Comparison of ENCODE assay signal across 13 mouse cellular contexts in the genomic region with DNA sequence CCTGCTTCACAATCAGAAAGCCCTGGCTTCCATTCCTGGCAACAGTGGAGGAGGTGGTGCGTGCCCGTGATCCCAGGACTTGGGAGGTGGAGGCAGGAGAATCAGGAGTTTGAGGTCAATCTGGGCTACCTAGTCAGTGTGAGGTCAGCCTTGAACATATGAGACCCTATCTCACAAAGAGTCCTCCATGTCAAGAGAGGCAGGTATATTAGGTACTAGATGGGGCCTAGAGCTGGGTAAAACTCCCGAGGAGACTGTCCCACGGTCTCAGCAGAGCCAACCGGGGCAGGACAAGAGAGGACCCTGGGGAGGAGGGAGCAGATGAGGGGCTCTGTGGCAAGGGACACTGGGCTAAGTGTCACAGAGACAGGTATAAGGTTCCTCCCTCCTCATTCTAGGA. TPM values are rescaled to one million over a fixed set of nuclear protein-coding genes. Genes with fewer than 3 reads are reported as not detected.
DNase-seq lines count a peak whose midpoint lies in the region; ATAC-seq and TF ChIP-seq lines count a peak whose summit lies in the region.
"Had no signal": no experiment of that assay in that cellular context is flagged by ENCODE, and none has a peak within 500 bp of the region (broad histone marks: within the 10 kb centered on the region; RNA-seq: fewer than 3 reads in every experiment).

No protein-coding gene starts in this region.

- no peak for TF ChIP-seq CTCF in lung, embryonic 14.5 days (IDR thresholded peaks at IDR 0.05; ENCODE audit: low read depth)

- H3K4me1 ChIP-seq in heart, embryonic 15.5 days (replicated peaks), result peaks cover 50% of the 10 kb centered on the region
- H3K4me1 ChIP-seq in lung, embryonic 14.5 days (ENCODE audit: insufficient read depth), result peaks cover 18% of the 10 kb centered on the region
- H3K4me1 ChIP-seq in embryonic facial prominence, embryonic 10.5 days, result peaks cover 46% of the 10 kb centered on the region
- H3K4me1 ChIP-seq in liver, embryonic 16.5 days (ENCODE audit: control insufficient read depth, low read depth, low read length), result peaks cover 17% of the 10 kb centered on the region

- WGBS in heart, embryonic 15.5 days, result 83% methylated on average over 5 of the region's 5 CpGs
- WGBS in lung, embryonic 14.5 days, result 81% methylated on average over 5 of the region's 5 CpGs
- WGBS in embryonic facial prominence, embryonic 10.5 days, result 85% methylated on average over 5 of the region's 5 CpGs
- 63% methylated on average over 5 of the region's 5 CpGs for WGBS in liver, embryonic 16.5 days (ENCODE audit: insufficient replicate concordance)

- no peak for DNase-seq in heart, adult 9 months (ENCODE audit: low spot score in 2 of 2)
- DNase-seq in lung, embryonic 14.5 days, result no peak
- DNase-seq in lung, postnatal 4 days, result no peak
- no peak for DNase-seq in embryonic facial prominence, embryonic 10.5 days (ENCODE audit: low spot score)
- no peak for DNase-seq in right cerebral cortex, postnatal 4 days
- DNase-seq: cerebellum, postnatal 14 days; kidney, postnatal 4 days; left cerebral cortex, postnatal 4 days; right cerebral cortex, postnatal 14 days had no signal

- H3K27ac ChIP-seq in heart, embryonic 15.5 days, result peak overlapping the region; percentile 85
- H3K27ac ChIP-seq in lung, embryonic 14.5 days (ENCODE audit: low read depth), result peak overlapping the region; percentile 83; the same call in 1 of the 2 replicates
- H3K27ac ChIP-seq in embryonic facial prominence, embryonic 10.5 days (replicated peaks), result peak overlapping the region; percentile 90
- H3K27ac ChIP-seq in liver, embryonic 16.5 days (ENCODE audit: low read length), result no peak overlapping the region

- no peak for ATAC-seq in heart, embryonic 15.5 days (replicated peaks; ENCODE audit: insufficient number of reproducible peaks, insufficient read depth, low FRiP score, low read depth)
- no peak for ATAC-seq in lung, embryonic 14.5 days (ENCODE audit: insufficient read depth)
- ATAC-seq in liver, embryonic 16.5 days (ENCODE audit: low read depth), result no peak
- ATAC-seq in megakaryocyte-erythroid progenitor cell, adult 5-6 weeks (replicated peaks; ENCODE audit: low FRiP score, low TSS enrichment, poor library complexity, severe bottlenecking), result no peak
- ATAC-seq: forebrain, embryonic 13.5 days had no signal

- H3K4me2 ChIP-seq in heart, embryonic 15.5 days, result peak overlapping the region; percentile 79
- H3K4me2 ChIP-seq in lung, embryonic 14.5 days, result no peak overlapping the region; the same call in 1 of the 2 replicates
- H3K4me2 ChIP-seq in liver, embryonic 16.5 days (ENCODE audit: low read depth, low read length), result peak overlapping the region; percentile 6; the same call in 1 of the 2 replicates

- H3K9me3 ChIP-seq in heart, embryonic 15.5 days (replicated peaks), result no peaks in the 10 kb centered on the region
- no peaks in the 10 kb centered on the region for H3K9me3 ChIP-seq in lung, embryonic 14.5 days (ENCODE audit: low read depth, low read length)
- no peaks in the 10 kb centered on the region for H3K9me3 ChIP-seq in embryonic facial prominence, embryonic 10.5 days
- H3K9me3 ChIP-seq in liver, embryonic 16.5 days (replicated peaks; ENCODE audit: control insufficient read depth, low read length), result no peaks in the 10 kb centered on the region
- H3K9me3 ChIP-seq: forebrain, embryonic 13.5 days had no signal

- H3K4me3 ChIP-seq in heart, embryonic 15.5 days, result peak overlapping the region; percentile 26
- H3K4me3 ChIP-seq in lung, embryonic 14.5 days (ENCODE audit: low read depth, low read length), result no peak overlapping the region
- H3K4me3 ChIP-seq in embryonic facial prominence, embryonic 10.5 days, result no peak overlapping the region
- H3K4me3 ChIP-seq in liver, embryonic 16.5 days (ENCODE audit: low read depth, low read length), result no peak overlapping the region
- H3K4me3 ChIP-seq: forebrain, embryonic 13.5 days had no signal

- no peak overlapping the region; the same call in 1 of the 2 replicates for H3K9ac ChIP-seq in heart, embryonic 15.5 days
- H3K9ac ChIP-seq in lung, embryonic 14.5 days, result no peak overlapping the region
- no peak overlapping the region for H3K9ac ChIP-seq in liver, embryonic 16.5 days (ENCODE audit: low read depth, low read length)

- no peaks in the 10 kb centered on the region for H3K36me3 ChIP-seq in heart, embryonic 15.5 days
- H3K36me3 ChIP-seq in lung, embryonic 14.5 days (ENCODE audit: insufficient read depth), result peaks cover 4% of the 10 kb centered on the region; the same call in 1 of the 2 replicates
- H3K36me3 ChIP-seq in embryonic facial prominence, embryonic 10.5 days (replicated peaks), result peaks cover 32% of the 10 kb centered on the region
- H3K36me3 ChIP-seq in liver, embryonic 16.5 days (ENCODE audit: control insufficient read depth, insufficient read depth), result no peaks in the 10 kb centered on the region

- no peaks in the 10 kb centered on the region for H3K27me3 ChIP-seq in heart, embryonic 15.5 days
- H3K27me3 ChIP-seq in lung, embryonic 14.5 days (ENCODE audit: insufficient read depth, low read length), result no peaks in the 10 kb centered on the region
- H3K27me3 ChIP-seq in embryonic facial prominence, embryonic 10.5 days (replicated peaks; ENCODE audit: low read depth, poor library complexity, severe bottlenecking), result peaks cover 10% of the 10 kb centered on the region; the same call in 1 of the 2 replicates
- no peaks in the 10 kb centered on the region for H3K27me3 ChIP-seq in liver, embryonic 16.5 days (ENCODE audit: control insufficient read depth, insufficient read depth, low read depth, low read length)
- H3K27me3 ChIP-seq: forebrain, embryonic 13.5 days had no signal

RNA-seq across cellular contexts. Expression of a gene that starts 10.9 kb away (rescaled TPM):
- 3.3 and 5.4 TPM in 2 replicates for polyA plus RNA-seq in heart, embryonic 15.5 days (2015; fragmentation: Nextera tagmentation; extraction: Ambion mirVana)
- polyA plus RNA-seq in lung, embryonic 14.5 days (2014; fragmentation: Nextera tagmentation; extraction: Ambion mirVana), result 8.2 and 10.0 TPM in 2 replicates
- polyA plus RNA-seq in embryonic facial prominence, embryonic 10.5 days (2016; fragmentation: Nextera tagmentation; extraction: Ambion mirVana), result 5.7 and 5.9 TPM in 2 replicates
- 0.93 and 0.99 TPM in 2 replicates for polyA plus RNA-seq in liver, embryonic 16.5 days (2015; fragmentation: Nextera tagmentation; extraction: Ambion mirVana)
- total RNA-seq in megakaryocyte-erythroid progenitor cell, adult 5-6 weeks (2014; fragmentation: Nextera tagmentation), result 6.9 and 8.4 TPM in 2 replicates
- 3.3 and 3.8 TPM in 2 replicates for total RNA-seq in megakaryocyte-erythroid progenitor cell, adult 5-6 weeks (2017)

RNA-seq across cellular contexts. Expression of a gene that starts 38.2 kb away (rescaled TPM):
- 273 and 345 TPM in 2 replicates for polyA plus RNA-seq in heart, embryonic 15.5 days (2015; fragmentation: Nextera tagmentation; extraction: Ambion mirVana)
- 557 and 559 TPM in 2 replicates for polyA plus RNA-seq in lung, embryonic 14.5 days (2014; fragmentation: Nextera tagmentation; extraction: Ambion mirVana)
- polyA plus RNA-seq in embryonic facial prominence, embryonic 10.5 days (2016; fragmentation: Nextera tagmentation; extraction: Ambion mirVana), result 593 and 603 TPM in 2 replicates
- 167 TPM in 2 replicates for polyA plus RNA-seq in liver, embryonic 16.5 days (2015; fragmentation: Nextera tagmentation; extraction: Ambion mirVana)
- total RNA-seq in megakaryocyte-erythroid progenitor cell, adult 5-6 weeks (2014; fragmentation: Nextera tagmentation), result 253 and 273 TPM in 2 replicates
- total RNA-seq in megakaryocyte-erythroid progenitor cell, adult 5-6 weeks (2017), result 220 and 233 TPM in 2 replicates
